Mouse (Mus musculus): ENCODE data around the gene Gm5105. TPM values are rescaled to one million over a fixed set of nuclear protein-coding genes. Genes with fewer than 3 reads are reported as not detected.

The Gm5105 gene
- polyA plus RNA-seq, 1 experiment from 2014 or later = 0.31 TPM

DNA sequence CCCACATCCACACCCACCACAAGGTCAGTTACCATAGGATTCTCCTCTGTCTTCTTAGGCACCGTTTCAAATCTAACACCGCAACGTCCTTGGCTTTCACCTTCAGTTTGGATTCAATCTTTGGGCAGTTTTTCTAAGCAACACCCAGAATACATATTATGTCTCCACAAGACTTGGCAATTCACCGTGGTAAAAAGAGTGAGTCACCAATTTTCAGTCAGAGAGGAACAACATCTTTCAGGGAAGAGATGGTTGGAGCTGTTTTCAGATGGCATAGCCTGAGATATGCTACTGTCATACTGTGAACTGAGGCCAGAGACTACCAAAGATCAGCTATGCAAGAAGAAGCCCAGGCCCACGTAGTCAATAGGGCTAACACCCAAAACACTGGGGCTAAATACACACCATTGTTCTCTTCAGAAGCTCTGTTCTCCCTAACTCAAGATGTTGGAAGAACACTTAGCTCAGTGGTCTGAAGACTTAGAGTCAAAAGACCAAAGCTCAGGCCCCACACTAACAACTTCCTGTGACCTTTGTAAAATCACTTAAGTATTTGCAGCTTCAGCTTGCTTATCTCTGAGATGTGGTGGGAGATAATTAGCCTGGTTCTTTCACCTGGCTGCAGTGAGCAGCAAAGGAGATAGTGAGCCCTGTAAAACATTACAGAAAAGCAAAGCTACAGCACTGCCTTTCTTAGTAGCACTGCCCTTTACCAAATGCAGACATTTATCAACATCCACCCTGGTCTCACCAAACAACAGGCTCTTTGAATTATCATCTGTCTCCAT lies 39.4 kb downstream of the Gm5105 start:
- Histone ChIP-seq H3K27ac (ENCODE audit: low read depth) (no peak overlapping the region), H3K9ac (ENCODE audit: low read length) (no peak overlapping the region), H3K27me3 (replicated peaks; ENCODE audit: control insufficient read depth, insufficient read depth, low read length) (no peaks in the 10 kb centered on the region), H3K36me3 (ENCODE audit: control insufficient read depth, insufficient read depth, low read length) (no peaks in the 10 kb centered on the region), H3K4me2 (ENCODE audit: low read length) (no peak overlapping the region), H3K4me3 (ENCODE audit: low read depth, low read length) (no peak overlapping the region), H3K9me3 (ENCODE audit: control insufficient read depth, low read length) (no peaks in the 10 kb centered on the region), H3K4me1 (replicated peaks; ENCODE audit: control insufficient read depth, insufficient read depth, low read length) (no peaks in the 10 kb centered on the region)
- DNase-seq (ENCODE audit: low spot score) (no peak), ATAC-seq (replicated peaks; ENCODE audit: low FRiP score, low TSS enrichment, low read depth) (no peak)
- WGBS = 79% methylated on average over 5 of the region's 5 CpGs

- H3K9me3 ChIP-seq (ENCODE audit: control insufficient read depth, low read length) = no peaks in the 10 kb centered on the region
- H3K27ac ChIP-seq (ENCODE audit: low read depth) = no peak overlapping the region
- 62% methylated on average over 10 of the region's 10 CpGs for WGBS
- no peak overlapping the region for H3K9ac ChIP-seq (ENCODE audit: low read length)
- H3K4me3 ChIP-seq (ENCODE audit: low read depth, low read length) = no peak overlapping the region
- ATAC-seq (replicated peaks; ENCODE audit: low FRiP score, low TSS enrichment, low read depth) = no peak
- DNase-seq (ENCODE audit: low spot score) = no peak
- no peaks in the 10 kb centered on the region for H3K36me3 ChIP-seq (ENCODE audit: control insufficient read depth, insufficient read depth, low read length)
- H3K4me2 ChIP-seq (ENCODE audit: low read length) = no peak overlapping the region
- no peaks in the 10 kb centered on the region for H3K27me3 ChIP-seq (replicated peaks; ENCODE audit: control insufficient read depth, insufficient read depth, low read length)
- H3K4me1 ChIP-seq (replicated peaks; ENCODE audit: control insufficient read depth, insufficient read depth, low read length) = no peaks in the 10 kb centered on the region
Observed at GRCm38 (mm10) chr3:138026286-138026685, 40.9 kb downstream of the Gm5105 start.

DNA sequence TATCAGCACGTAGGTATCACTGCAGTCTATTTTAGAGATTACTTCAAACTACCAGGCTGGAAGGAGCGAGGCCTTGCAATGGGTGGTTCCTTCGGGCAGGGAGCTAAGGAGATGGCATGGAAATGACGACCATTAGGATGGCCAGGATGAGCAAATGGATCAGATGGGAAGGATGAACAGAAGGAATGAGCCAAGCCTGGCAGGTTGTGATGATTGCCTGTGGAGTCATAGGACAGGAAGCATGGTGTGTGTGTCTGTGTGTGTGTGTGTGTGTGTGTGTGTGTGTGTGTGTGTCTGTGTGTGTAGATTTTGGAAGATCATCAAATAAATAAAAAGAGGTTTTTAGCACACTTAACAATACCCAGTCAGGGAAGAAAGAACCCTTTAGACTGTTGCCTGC lies 44.5 kb downstream of the Gm5105 start:
- WGBS = 87% methylated on average over 4 of the region's 4 CpGs
- DNase-seq (ENCODE audit: low spot score) = no peak
- Histone ChIP-seq H3K4me1 (replicated peaks; ENCODE audit: control insufficient read depth, insufficient read depth, low read length) (no peaks in the 10 kb centered on the region), H3K9me3 (ENCODE audit: control insufficient read depth, low read length) (no peaks in the 10 kb centered on the region), H3K4me2 (ENCODE audit: low read length) (no peak overlapping the region), H3K36me3 (ENCODE audit: control insufficient read depth, insufficient read depth, low read length) (no peaks in the 10 kb centered on the region), H3K9ac (ENCODE audit: low read length) (no peak overlapping the region), H3K27me3 (replicated peaks; ENCODE audit: control insufficient read depth, insufficient read depth, low read length) (no peaks in the 10 kb centered on the region), H3K27ac (ENCODE audit: low read depth) (no peak overlapping the region), H3K4me3 (ENCODE audit: low read depth, low read length) (no peak overlapping the region)
- no peak for ATAC-seq (replicated peaks; ENCODE audit: low FRiP score, low TSS enrichment, low read depth)

GRCm38 (mm10) chr3:138022003-138022402 lies 45.2 kb downstream of the Gm5105 start:
- Histone ChIP-seq H3K4me3 (ENCODE audit: low read depth, low read length) (no peak overlapping the region), H3K4me2 (ENCODE audit: low read length) (no peak overlapping the region), H3K9me3 (ENCODE audit: control insufficient read depth, low read length) (no peaks in the 10 kb centered on the region), H3K36me3 (ENCODE audit: control insufficient read depth, insufficient read depth, low read length) (no peaks in the 10 kb centered on the region), H3K27me3 (replicated peaks; ENCODE audit: control insufficient read depth, insufficient read depth, low read length) (no peaks in the 10 kb centered on the region), H3K27ac (ENCODE audit: low read depth) (no peak overlapping the region), H3K9ac (ENCODE audit: low read length) (no peak overlapping the region), H3K4me1 (replicated peaks; ENCODE audit: control insufficient read depth, insufficient read depth, low read length) (no peaks in the 10 kb centered on the region)
- ATAC-seq (replicated peaks; ENCODE audit: low FRiP score, low TSS enrichment, low read depth) (no peak), DNase-seq (ENCODE audit: low spot score) (no peak)
- WGBS = 78% methylated on average over 4 of the region's 4 CpGs

DNA sequence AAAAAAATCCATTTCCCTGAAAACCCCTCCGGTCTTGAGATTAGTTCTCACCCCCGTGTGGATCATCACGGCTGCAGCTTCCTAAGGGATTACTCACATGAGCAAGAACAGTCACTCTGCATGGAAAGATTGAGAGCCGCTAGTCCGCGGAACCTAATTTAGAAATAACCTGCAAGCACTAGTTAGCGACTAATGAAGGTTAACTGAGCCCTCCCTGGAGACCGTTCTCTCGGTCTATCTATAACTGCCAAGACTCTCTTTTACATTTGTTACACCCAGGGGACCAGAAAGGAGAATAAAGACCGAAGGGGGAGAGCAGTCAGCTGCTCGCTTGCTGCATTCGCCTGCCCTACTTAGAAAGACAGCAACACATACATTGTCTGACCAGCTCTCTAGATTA lies 50.4 kb downstream of the Gm5105 start:
- no peak for ATAC-seq (replicated peaks; ENCODE audit: low FRiP score, low TSS enrichment, low read depth)
- H3K9me3 ChIP-seq (ENCODE audit: control insufficient read depth, low read length) = no peaks in the 10 kb centered on the region

DNA sequence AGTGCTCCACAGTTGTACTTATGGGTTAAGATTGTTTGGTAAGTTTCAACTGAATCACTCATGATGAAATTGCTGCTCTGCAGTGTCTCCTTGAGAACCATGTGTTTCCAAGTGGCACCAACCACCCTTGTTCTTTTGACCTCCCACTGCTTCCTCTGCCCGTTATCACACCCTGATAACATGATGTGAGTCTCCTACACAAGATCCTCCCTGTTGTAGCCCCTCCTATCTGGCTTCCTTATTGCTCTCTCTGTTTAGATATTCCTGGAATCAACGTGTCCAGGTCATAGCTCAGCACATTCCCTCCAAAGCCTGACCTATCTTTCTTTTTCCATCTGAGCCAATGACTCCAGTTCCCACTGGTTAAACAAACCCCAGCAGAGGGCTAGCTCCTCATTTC lies 52.5 kb downstream of the Gm5105 start:
- Histone ChIP-seq H3K27ac (ENCODE audit: low read depth) (no peak overlapping the region), H3K4me3 (ENCODE audit: low read depth, low read length) (no peak overlapping the region), H3K9ac (ENCODE audit: low read length) (no peak overlapping the region), H3K36me3 (ENCODE audit: control insufficient read depth, insufficient read depth, low read length) (no peaks in the 10 kb centered on the region), H3K9me3 (ENCODE audit: control insufficient read depth, low read length) (no peaks in the 10 kb centered on the region), H3K27me3 (replicated peaks; ENCODE audit: control insufficient read depth, insufficient read depth, low read length) (no peaks in the 10 kb centered on the region), H3K4me2 (ENCODE audit: low read length) (no peak overlapping the region), H3K4me1 (replicated peaks; ENCODE audit: control insufficient read depth, insufficient read depth, low read length) (no peaks in the 10 kb centered on the region)
- peak; percentile 43 for DNase-seq (ENCODE audit: low spot score)
- WGBS = 38% methylated on average over 2 of the region's 2 CpGs
- ATAC-seq (replicated peaks; ENCODE audit: low FRiP score, low TSS enrichment, low read depth) = no peak

More for the DNA sequence above, 50.4 kb downstream of the Gm5105 start:
- no peak overlapping the region for H3K9ac ChIP-seq (ENCODE audit: low read length)
- 91% methylated on average over 12 of the region's 12 CpGs for WGBS
- no peak overlapping the region for H3K27ac ChIP-seq (ENCODE audit: low read depth)
- H3K4me2 ChIP-seq (ENCODE audit: low read length) = no peak overlapping the region
- no peak overlapping the region for H3K4me3 ChIP-seq (ENCODE audit: low read depth, low read length)
- no peaks in the 10 kb centered on the region for H3K27me3 ChIP-seq (replicated peaks; ENCODE audit: control insufficient read depth, insufficient read depth, low read length)
- DNase-seq (ENCODE audit: low spot score) = peak; percentile 2
- H3K36me3 ChIP-seq (ENCODE audit: control insufficient read depth, insufficient read depth, low read length) = no peaks in the 10 kb centered on the region
- H3K4me1 ChIP-seq (replicated peaks; ENCODE audit: control insufficient read depth, insufficient read depth, low read length) = no peaks in the 10 kb centered on the region

DNA sequence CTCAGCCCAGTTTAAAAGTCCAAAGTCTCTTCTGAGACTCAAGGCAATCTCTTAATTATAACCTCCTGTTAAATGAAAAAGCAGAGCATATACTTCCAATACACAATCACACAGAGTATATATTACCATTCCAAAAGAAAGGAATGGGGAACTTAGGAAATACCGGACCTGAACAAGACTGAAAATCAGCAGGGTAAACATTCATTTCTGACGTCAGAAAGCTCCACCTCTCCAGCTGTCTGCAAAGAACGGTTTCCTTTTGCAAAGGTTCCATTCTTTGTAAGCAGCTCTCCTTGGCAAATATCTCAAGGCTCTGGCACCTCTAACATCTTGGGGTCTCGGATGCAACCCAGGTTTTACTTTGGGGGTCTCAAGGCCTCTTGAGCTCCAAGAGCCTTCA lies 54.8 kb downstream of the Gm5105 start:
- no peaks in the 10 kb centered on the region for H3K4me1 ChIP-seq (replicated peaks; ENCODE audit: control insufficient read depth, insufficient read depth, low read length)
- H3K27me3 ChIP-seq (replicated peaks; ENCODE audit: control insufficient read depth, insufficient read depth, low read length) = no peaks in the 10 kb centered on the region
- H3K27ac ChIP-seq (ENCODE audit: low read depth) = no peak overlapping the region
- DNase-seq (ENCODE audit: low spot score) = peak; percentile 45
- H3K4me3 ChIP-seq (ENCODE audit: low read depth, low read length) = no peak overlapping the region
- H3K9me3 ChIP-seq (ENCODE audit: control insufficient read depth, low read length) = no peaks in the 10 kb centered on the region
- no peak for ATAC-seq (replicated peaks; ENCODE audit: low FRiP score, low TSS enrichment, low read depth)
- no peaks in the 10 kb centered on the region for H3K36me3 ChIP-seq (ENCODE audit: control insufficient read depth, insufficient read depth, low read length)
- WGBS = 34% methylated on average over 4 of the region's 4 CpGs
- H3K9ac ChIP-seq (ENCODE audit: low read length) = no peak overlapping the region
- H3K4me2 ChIP-seq (ENCODE audit: low read length) = no peak overlapping the region

DNA sequence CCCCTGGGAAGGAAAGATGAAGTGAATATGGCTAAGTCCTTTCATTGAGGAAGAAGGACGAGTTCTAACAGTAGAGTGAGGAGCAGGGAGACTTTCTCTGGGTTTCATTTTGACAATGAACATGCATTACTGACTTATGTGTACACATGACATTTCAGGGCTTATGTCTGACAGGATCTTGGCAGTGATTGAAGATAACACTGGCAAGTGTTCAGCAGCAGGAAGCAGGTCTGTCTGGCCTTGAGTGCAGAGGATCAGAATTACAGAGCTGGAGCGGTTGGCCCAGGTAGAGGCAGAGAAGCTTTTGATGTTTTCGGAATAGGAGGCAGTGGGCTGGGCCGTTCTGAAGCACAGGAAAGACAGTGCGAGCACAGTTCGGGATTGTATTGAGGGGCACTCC lies 59.0 kb downstream of the Gm5105 start:
- DNase-seq (ENCODE audit: low spot score) (no peak), ATAC-seq (replicated peaks; ENCODE audit: low FRiP score, low TSS enrichment, low read depth) (no peak)
- Histone ChIP-seq H3K4me2 (ENCODE audit: low read length) (no peak overlapping the region), H3K36me3 (ENCODE audit: control insufficient read depth, insufficient read depth, low read length) (no peaks in the 10 kb centered on the region), H3K9me3 (ENCODE audit: control insufficient read depth, low read length) (no peaks in the 10 kb centered on the region), H3K9ac (ENCODE audit: low read length) (no peak overlapping the region), H3K27ac (ENCODE audit: low read depth) (no peak overlapping the region), H3K4me3 (ENCODE audit: low read depth, low read length) (no peak overlapping the region), H3K4me1 (replicated peaks; ENCODE audit: control insufficient read depth, insufficient read depth, low read length) (no peaks in the 10 kb centered on the region), H3K27me3 (replicated peaks; ENCODE audit: control insufficient read depth, insufficient read depth, low read length) (no peaks in the 10 kb centered on the region)
- WGBS = 61% methylated on average over 6 of the region's 6 CpGs

- Histone ChIP-seq H3K27ac (ENCODE audit: low read depth) (no peak overlapping the region), H3K27me3 (replicated peaks; ENCODE audit: control insufficient read depth, insufficient read depth, low read length) (no peaks in the 10 kb centered on the region), H3K9me3 (ENCODE audit: control insufficient read depth, low read length) (no peaks in the 10 kb centered on the region), H3K4me1 (replicated peaks; ENCODE audit: control insufficient read depth, insufficient read depth, low read length) (no peaks in the 10 kb centered on the region), H3K36me3 (ENCODE audit: control insufficient read depth, insufficient read depth, low read length) (no peaks in the 10 kb centered on the region), H3K4me2 (ENCODE audit: low read length) (no peak overlapping the region), H3K4me3 (ENCODE audit: low read depth, low read length) (no peak overlapping the region), H3K9ac (ENCODE audit: low read length) (no peak overlapping the region)
- WGBS = 40% methylated on average over 3 of the region's 3 CpGs
- ATAC-seq (replicated peaks; ENCODE audit: low FRiP score, low TSS enrichment, low read depth) (no peak), DNase-seq (ENCODE audit: low spot score) (no peak)
Observed at GRCm38 (mm10) chr3:138006896-138007295, 60.3 kb downstream of the Gm5105 start.
